Mouse (Mus musculus) midbrain, embryonic 12.5 days (tissue): Measurements from ENCODE around the gene Lclat1. TPM values are rescaled to one million over a fixed set of nuclear protein-coding genes. Genes with fewer than 3 reads are reported as not detected.

Experiments
- ATAC-seq: fragments of 200-750 bp; cut with Nextera tagmentation; 2 replicates; pipeline ENCODE4 v1.8.0; 2017; ENCODE audit warnings: low read depth, moderate TSS enrichment, moderate library complexity; ENCODE audit not compliant: low FRiP score
- H3K27ac ChIP-seq: fragments of 300-500 bp; sonication (generic); replicated peaks from 2 replicates; pipeline ENCODE4 v1.5.1; 2016; ENCODE audit warnings: mild to moderate bottlenecking
- H3K27me3 ChIP-seq: fragments of 300-500 bp; sonication (generic); 2 replicates; pipeline ENCODE4 v1.6.1; 2016; ENCODE audit warnings: mild to moderate bottlenecking
- H3K36me3 ChIP-seq: fragments of 300-500 bp; sonication (generic); 2 replicates; pipeline ENCODE4 v1.6.1; 2016
- H3K4me1 ChIP-seq: fragments of 300-500 bp; sonication (generic); 2 replicates; pipeline ENCODE4 v1.6.1; 2016
- H3K4me2 ChIP-seq: fragments of 300-500 bp; sonication (generic); replicated peaks from 2 replicates; pipeline ENCODE4 v1.6.1; 2016; ENCODE audit warnings: mild to moderate bottlenecking, moderate library complexity
- H3K4me3 ChIP-seq: fragments of 300-500 bp; sonication (generic); 2 replicates; pipeline ENCODE4 v1.5.1; 2016; ENCODE audit warnings: mild to moderate bottlenecking
- H3K9ac ChIP-seq: fragments of 300-500 bp; sonication (generic); replicated peaks from 2 replicates; pipeline ENCODE4 v1.6.1; 2016; ENCODE audit warnings: mild to moderate bottlenecking, moderate library complexity
- H3K9me3 ChIP-seq: fragments of 300-500 bp; sonication (generic); 2 replicates; pipeline ENCODE4 v1.6.1; 2016; ENCODE audit warnings: mild to moderate bottlenecking
- WGBS: fragments of 180-500 bp; shearing (Covaris S2); methylation state at CpG from one replicate; pipeline ENCODE4 v1.1.7; 2016; 5-methylcytosine and 5-hydroxymethylcytosine counted together
- polyA plus RNA-seq: library from polyadenylated mRNA; unstranded; fragments of >200 nt; fragmentation: Nextera tagmentation; extraction: Ambion mirVana; gene quantifications from 2 replicates; pipeline ENCODE4 v1.2.1, GENCODE M21; 2016

Lclat1 gene
- polyA plus RNA-seq, 1 experiment from 2014 or later, result 8.3 TPM

- Histone ChIP-seq H3K4me1 (no peaks in the 10 kb centered on the region), H3K9me3 (no peaks in the 10 kb centered on the region), H3K9ac (no peak overlapping the region), H3K4me2 (no peak overlapping the region), H3K27me3 (no peaks in the 10 kb centered on the region), H3K4me3 (no peak overlapping the region), H3K27ac (no peak overlapping the region), H3K36me3 (no peaks in the 10 kb centered on the region)
- 77% methylated on average over 5 of the region's 5 CpGs for WGBS
- no peak for ATAC-seq
These were observed 36.0 kb upstream of the Lclat1 start for GRCm38 (mm10) chr17:73071725-73072263.

- no peak for ATAC-seq
- 65% methylated on average over 8 of the region's 8 CpGs for WGBS
- no peaks in the 10 kb centered on the region for H3K27me3 ChIP-seq
- H3K4me1 ChIP-seq, result no peaks in the 10 kb centered on the region
- no peak overlapping the region for H3K4me3 ChIP-seq
- no peak overlapping the region for H3K4me2 ChIP-seq
- no peak overlapping the region for H3K9ac ChIP-seq
- H3K9me3 ChIP-seq, result no peaks in the 10 kb centered on the region
- H3K27ac ChIP-seq, result no peak overlapping the region
- H3K36me3 ChIP-seq, result no peaks in the 10 kb centered on the region
These were observed 35.5 kb upstream of the Lclat1 start for GRCm38 (mm10) chr17:73072286-73072685.

- 84% methylated on average over 3 of the region's 3 CpGs for WGBS
- Histone ChIP-seq H3K27ac (no peak overlapping the region), H3K4me1 (no peaks in the 10 kb centered on the region), H3K4me2 (no peak overlapping the region), H3K36me3 (no peaks in the 10 kb centered on the region), H3K4me3 (no peak overlapping the region), H3K9ac (no peak overlapping the region), H3K27me3 (no peaks in the 10 kb centered on the region), H3K9me3 (no peaks in the 10 kb centered on the region)
- no peak for ATAC-seq
These were observed 33.2 kb upstream of the Lclat1 start for GRCm38 (mm10) chr17:73074631-73075030.

DNA sequence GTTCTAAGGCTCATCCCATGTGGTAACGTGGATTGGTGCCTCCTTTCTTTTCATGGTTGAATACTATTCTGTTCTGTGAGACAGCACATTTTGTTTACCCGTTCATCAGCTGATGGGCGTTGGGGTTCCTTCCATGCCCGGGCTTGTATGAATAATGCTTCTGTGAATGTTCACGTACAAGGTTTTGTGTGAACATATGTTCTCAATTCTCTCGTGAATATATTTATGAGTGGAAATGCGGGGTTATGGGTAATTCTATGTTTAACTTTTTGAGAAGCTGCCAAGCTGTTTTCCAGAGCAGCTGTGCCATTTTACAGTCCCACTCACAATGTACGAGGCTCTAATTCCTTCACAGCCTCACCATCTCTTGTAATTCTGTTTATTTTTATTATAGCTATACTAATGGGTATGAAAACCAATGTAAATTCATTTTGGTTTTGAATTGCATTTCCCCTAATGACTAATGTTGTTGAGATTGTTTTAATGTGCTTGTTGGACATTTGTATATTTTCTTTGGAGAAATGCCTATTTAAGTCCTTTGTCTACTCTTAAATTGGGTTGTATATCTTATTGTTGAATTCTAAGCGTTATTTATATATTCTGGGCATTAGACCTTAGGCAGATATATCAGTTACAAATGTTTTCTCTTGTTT, 32.4 kb upstream of the Lclat1 start:
- no peaks in the 10 kb centered on the region for H3K9me3 ChIP-seq
- H3K4me2 ChIP-seq, result no peak overlapping the region
- no peak for ATAC-seq
- H3K27ac ChIP-seq, result no peak overlapping the region
- WGBS, result 86% methylated on average over 9 of the region's 9 CpGs
- no peaks in the 10 kb centered on the region for H3K36me3 ChIP-seq
- H3K9ac ChIP-seq, result no peak overlapping the region
- H3K4me3 ChIP-seq, result no peak overlapping the region
- no peaks in the 10 kb centered on the region for H3K27me3 ChIP-seq
- no peaks in the 10 kb centered on the region for H3K4me1 ChIP-seq

- Histone ChIP-seq H3K27ac (no peak overlapping the region), H3K9me3 (no peaks in the 10 kb centered on the region), H3K4me3 (no peak overlapping the region), H3K4me2 (no peak overlapping the region), H3K9ac (no peak overlapping the region), H3K36me3 (no peaks in the 10 kb centered on the region), H3K27me3 (no peaks in the 10 kb centered on the region), H3K4me1 (no peaks in the 10 kb centered on the region)
- ATAC-seq, result no peak
- WGBS, result 84% methylated on average over 3 of the region's 3 CpGs
These were observed 30.1 kb upstream of the Lclat1 start for GRCm38 (mm10) chr17:73077638-73078037.

DNA sequence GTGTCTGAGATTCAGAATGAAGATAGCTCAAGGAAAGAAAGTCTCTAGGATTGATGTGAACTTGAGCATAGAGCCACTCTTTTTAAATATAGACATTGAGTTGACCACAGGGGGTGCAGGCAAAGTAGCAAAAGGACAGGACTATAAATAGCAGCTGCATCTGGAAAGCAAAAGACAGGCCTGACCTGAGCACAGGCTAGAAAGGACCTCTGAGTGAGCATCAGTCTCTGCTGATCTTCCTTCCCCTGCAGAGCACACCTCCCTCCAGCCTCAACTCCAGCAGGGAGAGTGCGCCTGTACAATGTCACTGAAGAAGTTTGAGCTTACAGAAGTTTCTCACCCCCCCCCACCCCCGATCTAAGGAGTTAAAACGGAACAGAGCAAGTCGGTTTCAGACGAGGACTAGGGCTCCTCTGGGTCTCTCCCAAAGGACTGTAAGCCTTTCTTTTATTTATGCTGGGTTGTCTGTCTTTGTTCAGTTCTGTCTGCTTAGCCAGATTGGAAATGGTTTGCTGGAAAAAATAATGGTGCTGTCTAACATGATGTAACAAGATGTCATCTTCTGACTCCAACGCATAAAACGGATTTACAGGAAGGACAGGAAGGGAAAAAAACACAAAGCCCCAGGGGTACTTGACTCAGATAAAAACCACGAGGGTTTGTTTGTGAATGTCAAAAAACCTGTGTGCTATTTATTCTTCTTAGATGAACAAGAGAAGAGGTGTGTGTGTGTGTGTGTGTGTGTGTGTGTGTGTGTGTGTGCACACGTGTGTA, 26.2 kb upstream of the Lclat1 start:
- Histone ChIP-seq H3K4me3 (no peak overlapping the region), H3K9ac (no peak overlapping the region), H3K27ac (no peak overlapping the region), H3K27me3 (no peaks in the 10 kb centered on the region), H3K4me1 (no peaks in the 10 kb centered on the region), H3K4me2 (no peak overlapping the region), H3K36me3 (no peaks in the 10 kb centered on the region), H3K9me3 (no peaks in the 10 kb centered on the region)
- ATAC-seq, result no peak
- 56% methylated on average over 9 of the region's 9 CpGs for WGBS

GRCm38 (mm10) chr17:73082506-73083196, 25.1 kb upstream of the Lclat1 start:
- no peaks in the 10 kb centered on the region for H3K36me3 ChIP-seq
- H3K27ac ChIP-seq, result no peak overlapping the region
- H3K4me1 ChIP-seq, result no peaks in the 10 kb centered on the region
- no peak overlapping the region for H3K4me2 ChIP-seq
- no peaks in the 10 kb centered on the region for H3K9me3 ChIP-seq
- no peaks in the 10 kb centered on the region for H3K27me3 ChIP-seq
- no peak for ATAC-seq
- no peak overlapping the region for H3K9ac ChIP-seq
- no peak overlapping the region for H3K4me3 ChIP-seq
- 79% methylated on average over 4 of the region's 4 CpGs for WGBS

- no peak overlapping the region for H3K4me2 ChIP-seq
- H3K4me1 ChIP-seq, result no peaks in the 10 kb centered on the region
- H3K27ac ChIP-seq, result no peak overlapping the region
- no peak overlapping the region for H3K9ac ChIP-seq
- no peaks in the 10 kb centered on the region for H3K36me3 ChIP-seq
- 71% methylated on average over 13 of the region's 13 CpGs for WGBS
- no peak for ATAC-seq
- no peaks in the 10 kb centered on the region for H3K9me3 ChIP-seq
- H3K27me3 ChIP-seq, result no peaks in the 10 kb centered on the region
- H3K4me3 ChIP-seq, result no peak overlapping the region
These were observed 20.5 kb upstream of the Lclat1 start for GRCm38 (mm10) chr17:73087045-73087910.

DNA sequence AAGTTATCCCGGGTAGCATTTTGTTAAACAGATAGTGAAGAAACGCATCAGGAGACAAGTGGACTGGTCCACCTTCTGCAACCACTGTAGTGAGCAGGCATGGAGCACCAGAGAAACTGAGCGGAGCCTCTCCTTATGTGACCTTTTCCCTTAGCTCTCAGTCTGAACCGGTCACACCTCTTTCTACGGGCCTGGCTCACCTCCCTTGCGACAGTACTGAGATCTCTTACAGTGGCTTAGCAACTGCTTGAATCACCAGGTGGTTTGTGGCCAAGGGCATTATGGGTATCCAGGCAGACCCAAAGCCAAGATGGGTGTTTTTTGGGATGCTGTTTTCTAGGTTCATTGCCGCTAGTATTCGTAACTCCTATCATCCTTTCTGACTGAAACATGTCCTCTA, 16.4 kb upstream of the Lclat1 start:
- Histone ChIP-seq H3K9ac (no peak overlapping the region), H3K9me3 (no peaks in the 10 kb centered on the region), H3K36me3 (no peaks in the 10 kb centered on the region), H3K27me3 (peaks cover 13% of the 10 kb centered on the region), H3K4me3 (no peak overlapping the region), H3K27ac (no peak overlapping the region), H3K4me1 (no peaks in the 10 kb centered on the region), H3K4me2 (no peak overlapping the region)
- no peak for ATAC-seq
- 92% methylated on average over 8 of the region's 8 CpGs for WGBS

DNA sequence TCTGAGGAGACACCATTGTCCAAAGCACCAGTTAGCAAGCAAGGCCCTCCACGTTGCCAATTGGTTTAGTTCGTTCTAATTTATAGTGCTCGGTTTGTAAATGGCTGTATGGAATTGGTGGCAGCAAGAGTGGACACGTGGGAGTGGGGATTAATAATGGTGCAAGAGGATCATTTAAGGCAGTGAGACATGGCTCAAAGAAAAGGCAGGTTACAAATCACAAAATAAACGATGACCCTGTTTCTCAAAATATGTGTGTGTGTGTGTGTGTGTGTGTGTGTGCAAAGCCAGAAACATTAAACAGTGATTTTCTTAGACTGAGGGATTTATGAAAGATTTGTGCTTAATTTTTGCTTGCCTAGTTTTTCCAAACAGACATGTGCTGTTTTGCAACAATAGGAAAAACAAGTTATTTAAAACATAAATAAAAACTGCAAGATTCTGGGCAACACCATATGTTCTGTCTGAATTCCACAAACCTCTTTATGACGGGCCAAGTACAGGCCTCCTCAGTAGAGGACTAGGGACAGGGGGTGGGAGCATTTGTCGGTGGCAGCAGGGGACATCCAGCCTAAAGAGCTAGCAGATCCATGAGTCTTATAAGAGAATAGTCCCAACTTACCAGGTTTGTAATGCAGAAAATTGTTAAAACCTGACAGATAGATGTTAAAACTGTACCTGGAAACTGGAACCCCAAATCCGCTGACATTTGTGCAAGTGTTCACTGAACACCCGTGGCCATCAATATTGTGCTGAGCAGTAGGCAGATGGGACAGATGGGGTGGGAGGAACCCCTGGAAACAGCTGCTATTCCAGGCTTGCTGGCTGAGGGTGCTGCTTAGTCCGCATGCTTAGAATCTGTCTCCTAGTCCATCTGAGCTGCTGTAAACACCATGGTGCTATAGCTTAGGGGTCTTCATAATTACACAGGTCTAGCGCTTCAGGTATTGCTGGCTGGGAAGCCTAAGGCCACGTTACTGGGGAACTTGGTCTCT, 15.4 kb upstream of the Lclat1 start:
- Histone ChIP-seq H3K27ac (no peak overlapping the region), H3K9ac (no peak overlapping the region), H3K36me3 (no peaks in the 10 kb centered on the region), H3K9me3 (no peaks in the 10 kb centered on the region), H3K4me3 (no peak overlapping the region), H3K4me2 (no peak overlapping the region), H3K27me3 (peaks cover 13% of the 10 kb centered on the region), H3K4me1 (no peaks in the 10 kb centered on the region)
- no peak for ATAC-seq
- 84% methylated on average over 12 of the region's 12 CpGs for WGBS

DNA sequence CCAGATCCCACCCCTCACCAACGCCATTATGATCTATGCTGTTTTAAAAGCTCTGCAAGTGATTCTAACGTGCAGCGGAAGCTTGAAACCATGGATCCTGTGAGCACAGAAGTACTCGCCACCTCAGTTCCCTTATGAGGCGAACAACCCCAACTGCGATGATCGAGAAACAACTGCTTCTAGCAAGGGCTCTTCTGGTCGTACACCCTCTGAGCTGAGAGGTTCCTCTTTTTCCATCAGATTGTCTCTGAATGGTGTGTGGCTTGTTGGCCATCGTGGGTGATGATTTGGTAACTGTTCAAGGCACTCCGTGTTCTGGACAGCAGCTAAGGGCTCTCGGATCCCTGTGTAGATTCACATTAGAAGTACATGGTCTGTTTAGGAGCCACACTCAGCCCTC, 12.7 kb upstream of the Lclat1 start:
- no peaks in the 10 kb centered on the region for H3K36me3 ChIP-seq
- no peaks in the 10 kb centered on the region for H3K9me3 ChIP-seq
- no peak overlapping the region for H3K9ac ChIP-seq
- H3K4me2 ChIP-seq, result no peak overlapping the region
- H3K27me3 ChIP-seq, result peaks cover 13% of the 10 kb centered on the region
- ATAC-seq, result no peak
- WGBS, result 89% methylated on average over 11 of the region's 11 CpGs
- H3K4me3 ChIP-seq, result no peak overlapping the region
- no peaks in the 10 kb centered on the region for H3K4me1 ChIP-seq
- no peak overlapping the region for H3K27ac ChIP-seq
